Mouse (Mus musculus) C2C12 (cell line): ENCODE measurements around the gene Ccdc110. TPM values are rescaled to one million over a fixed set of nuclear protein-coding genes. Genes with fewer than 3 reads are reported as not detected.

Source experiments
- H3K27me3 ChIP-seq: one replicate; pipeline ENCODE4 v1.6.1; 2011; ENCODE audit not compliant: control insufficient read depth, insufficient read depth, insufficient read length
- H3K36me3 ChIP-seq: one replicate; pipeline ENCODE4 v1.6.1; 2011; ENCODE audit not compliant: control insufficient read depth, insufficient read depth
- H3K4me3 ChIP-seq: one replicate; pipeline ENCODE4 v1.5.1; 2011; ENCODE audit warnings: mild to moderate bottlenecking, control low read depth; ENCODE audit not compliant: poor library complexity, insufficient read depth, severe bottlenecking
- H3K79me2 ChIP-seq: one replicate; pipeline ENCODE4 v1.6.1; 2011; ENCODE audit not compliant: control insufficient read depth, insufficient read depth
- H3K79me3 ChIP-seq: one replicate; pipeline ENCODE4 v1.6.1; 2011; ENCODE audit warnings: low read depth, control low read depth
- H3ac ChIP-seq: one replicate; pipeline ENCODE3; 2011; ENCODE audit warnings: low read depth; ENCODE audit not compliant: control insufficient read depth, insufficient read length
- CEBPB ChIP-seq: IDR thresholded peaks from one replicate; pipeline ENCODE4 v1.6.1; 2011; ENCODE audit warnings: low read depth, mild to moderate bottlenecking, control low read depth, moderate library complexity
- CTCF ChIP-seq: IDR thresholded peaks from one replicate; pipeline ENCODE4 v1.5.1; 2011; ENCODE audit not compliant: control insufficient read depth, insufficient read depth, insufficient read length
- FOSL1 ChIP-seq: IDR thresholded peaks from one replicate; pipeline ENCODE4 v1.8.0; 2011; ENCODE audit warnings: mild to moderate bottlenecking, low read length; ENCODE audit not compliant: poor library complexity, insufficient read depth, severe bottlenecking
- MAX ChIP-seq: IDR thresholded peaks from one replicate; pipeline ENCODE4 v1.6.1; 2011; ENCODE audit warnings: mild to moderate bottlenecking, control low read depth
- MYOD1 ChIP-seq: IDR thresholded peaks from one replicate; pipeline ENCODE4 v1.6.1; 2011; ENCODE audit warnings: low read depth; ENCODE audit not compliant: control insufficient read depth, insufficient read length
- MYOG ChIP-seq: IDR thresholded peaks from one replicate; pipeline ENCODE4 v1.6.1; 2011; ENCODE audit not compliant: control insufficient read depth, insufficient read length; ENCODE audit errors: extremely low read depth
- USF1 ChIP-seq: IDR thresholded peaks from one replicate; pipeline ENCODE4 v1.6.1; 2011; ENCODE audit warnings: low read depth, mild to moderate bottlenecking, control low read depth, moderate library complexity
- polyA plus RNA-seq: library from polyadenylated mRNA; unstranded; fragments of >200 nt; fragmentation: generic; extraction: Trizol; gene quantifications from one replicate; pipeline ENCODE4 v1.2.1, GENCODE M21; 2012; ENCODE audit warnings: missing spikeins

The Ccdc110 gene
- polyA plus RNA-seq, 1 experiment, result not detected

- H3ac ChIP-seq, result no peak overlapping the region
- no peak for TF ChIP-seq USF1
- no peak for TF ChIP-seq FOSL1
- no peak for TF ChIP-seq MAX
- TF ChIP-seq MYOG, result no peak
- no peak for TF ChIP-seq CTCF
- TF ChIP-seq CEBPB, result no peak
- TF ChIP-seq MYOD1, result no peak
- H3K79me2 ChIP-seq, result no peaks in the 10 kb centered on the region
- no peak overlapping the region for H3K4me3 ChIP-seq
- H3K27me3 ChIP-seq, result peaks cover 6% of the 10 kb centered on the region
- no peaks in the 10 kb centered on the region for H3K79me3 ChIP-seq
- H3K36me3 ChIP-seq, result no peaks in the 10 kb centered on the region
Measured at GRCm38 (mm10) chr8:45950622-45951021, 16.2 kb downstream of the Ccdc110 start.

GRCm38 (mm10) chr8:45970894-45971293 is 36.5 kb downstream of the Ccdc110 start:
- H3K79me3 ChIP-seq, result no peaks in the 10 kb centered on the region
- no peak overlapping the region for H3K4me3 ChIP-seq
- TF ChIP-seq MYOG (no peak), USF1 (no peak)
- H3K79me2 ChIP-seq, result peaks cover 4% of the 10 kb centered on the region
- H3ac ChIP-seq, result no peak overlapping the region
- H3K27me3 ChIP-seq, result no peaks in the 10 kb centered on the region
- H3K36me3 ChIP-seq, result no peaks in the 10 kb centered on the region

GRCm38 (mm10) chr8:45973988-45974505 is 39.6 kb downstream of the Ccdc110 start:
- H3K27me3 ChIP-seq, result no peaks in the 10 kb centered on the region
- H3K4me3 ChIP-seq, result no peak overlapping the region
- peaks cover 12% of the 10 kb centered on the region for H3K36me3 ChIP-seq
- H3K79me3 ChIP-seq, result no peaks in the 10 kb centered on the region
- no peak overlapping the region for H3ac ChIP-seq
- TF ChIP-seq MYOD1, result no peak
- H3K79me2 ChIP-seq, result peaks cover 23% of the 10 kb centered on the region

- peaks cover 18% of the 10 kb centered on the region for H3K36me3 ChIP-seq
- peak within 1 kb of the TSS; percentile 58 for H3K4me3 ChIP-seq
- H3K79me2 ChIP-seq, result peaks cover 23% of the 10 kb centered on the region
- no peaks in the 10 kb centered on the region for H3K27me3 ChIP-seq
- no peaks in the 10 kb centered on the region for H3K79me3 ChIP-seq
- TF ChIP-seq CEBPB (no peak), MAX (peak; percentile 68), MYOG (no peak), CTCF (no peak), FOSL1 (no peak)
- peak within 1 kb of the TSS; percentile 88 for H3ac ChIP-seq
Measured at GRCm38 (mm10) chr8:45975126-45975836, 40.9 kb downstream of the Ccdc110 start, which contains the start of the genes 1700029J07Rik and Ufsp2. Gene 1700029J07Rik (minus strand): TSS chr8:45975252. Gene Ufsp2 (plus strand): TSS chr8:45975528.

- Histone ChIP-seq H3K36me3 (peaks cover 22% of the 10 kb centered on the region), H3ac (peak overlapping the region; percentile 67), H3K79me3 (no peaks in the 10 kb centered on the region), H3K79me2 (peaks cover 23% of the 10 kb centered on the region), H3K27me3 (no peaks in the 10 kb centered on the region), H3K4me3 (peak overlapping the region; percentile 58)
- TF ChIP-seq FOSL1 (no peak), CTCF (no peak), MAX (no peak), MYOD1 (no peak), USF1 (no peak), MYOG (no peak), CEBPB (no peak)
Measured at GRCm38 (mm10) chr8:45975837-45976468, 41.5 kb downstream of the Ccdc110 start.

- H3K27me3 ChIP-seq, result no peaks in the 10 kb centered on the region
- H3K4me3 ChIP-seq, result no peak overlapping the region
- peaks cover 42% of the 10 kb centered on the region for H3K36me3 ChIP-seq
- no peak for TF ChIP-seq FOSL1
- H3ac ChIP-seq, result no peak overlapping the region
- H3K79me3 ChIP-seq, result no peaks in the 10 kb centered on the region
- H3K79me2 ChIP-seq, result no peaks in the 10 kb centered on the region
Measured at GRCm38 (mm10) chr8:45986665-45987064, 52.2 kb downstream of the Ccdc110 start.
